Mouse (Mus musculus) thymus, adult 2 months (tissue): Measurements from ENCODE around the gene Ocrl. TPM values are rescaled to one million over a fixed set of nuclear protein-coding genes. Genes with fewer than 3 reads are reported as not detected.

ENCODE experiments used
- DNase-seq: peaks from one replicate; pipeline ENCODE4 v3.0.0; 2021
- H3K27ac ChIP-seq: fragments of 200-500 bp; 2 replicates; pipeline ENCODE4 v1.5.1; 2012; ENCODE audit warnings: low read length, control low read depth; ENCODE audit not compliant: control insufficient read depth, insufficient read depth
- H3K27me3 ChIP-seq: fragments of 200-500 bp; 2 replicates; pipeline ENCODE4 v1.6.1; 2012; ENCODE audit warnings: mild to moderate bottlenecking, low read length, moderate library complexity, mixed read lengths; ENCODE audit not compliant: control insufficient read depth, insufficient read depth
- H3K36me3 ChIP-seq: fragments of 200-500 bp; 2 replicates; pipeline ENCODE4 v1.6.1; 2012; ENCODE audit warnings: mild to moderate bottlenecking, low read length, moderate library complexity; ENCODE audit not compliant: control insufficient read depth, insufficient read depth
- H3K4me1 ChIP-seq: fragments of 200-500 bp; replicated peaks from 2 replicates; pipeline ENCODE4 v1.6.1; 2012; ENCODE audit warnings: low read length; ENCODE audit not compliant: control insufficient read depth, insufficient read depth
- H3K4me3 ChIP-seq: fragments of 200-500 bp; 2 replicates; pipeline ENCODE4 v1.5.1; 2012; ENCODE audit warnings: mild to moderate bottlenecking, low read length, control low read depth, moderate library complexity; ENCODE audit not compliant: control insufficient read depth, insufficient read depth
- CTCF ChIP-seq: fragments of 200-500 bp; IDR thresholded peaks from 2 replicates; pipeline ENCODE4 v1.5.1; 2012; ENCODE audit warnings: mild to moderate bottlenecking, control low read depth, low read length, moderate library complexity, borderline replicate concordance; ENCODE audit not compliant: control insufficient read depth, poor library complexity, insufficient read depth; ENCODE audit errors: extremely low read depth
- POLR2A ChIP-seq: fragments of 200-500 bp; IDR thresholded peaks from 2 replicates; pipeline ENCODE4 v1.6.1; 2012; ENCODE audit warnings: mild to moderate bottlenecking, low read length, control low read depth, moderate library complexity; ENCODE audit not compliant: control insufficient read depth, poor library complexity, insufficient read depth; ENCODE audit errors: extremely low read depth
- WGBS: fragments of 180-500 bp; shearing (Covaris S2); methylation state at CpG from one replicate; pipeline ENCODE4 v1.1.7; 2018; 5-methylcytosine and 5-hydroxymethylcytosine counted together
- polyA plus RNA-seq: library from polyadenylated mRNA; depleted of rRNA; stranded (reverse); fragments of >200 nt; gene quantifications from 2 replicates; pipeline ENCODE4 v1.2.3, GENCODE M21; 2012

Gene Ocrl
- polyA plus RNA-seq, 1 experiment = 8.2 TPM

- Histone ChIP-seq H3K27me3 (no peaks in the 10 kb centered on the region), H3K27ac (no peak overlapping the region), H3K4me3 (no peak overlapping the region), H3K4me1 (no peaks in the 10 kb centered on the region), H3K36me3 (no peaks in the 10 kb centered on the region)
- 95% methylated on average over 3 of the region's 3 CpGs for WGBS
- TF ChIP-seq CTCF (no peak), POLR2A (no peak)
- DNase-seq = no peak
Observed at GRCm38 (mm10) chrX:47970864-47971263, 58.7 kb downstream of the Ocrl start.

GRCm38 (mm10) chrX:47971366-47972128, 59.4 kb downstream of the Ocrl start:
- H3K27me3 ChIP-seq = no peaks in the 10 kb centered on the region
- no peak for TF ChIP-seq POLR2A
- TF ChIP-seq CTCF = no peak
- H3K4me3 ChIP-seq = no peak overlapping the region
- no peak for DNase-seq
- H3K4me1 ChIP-seq = no peaks in the 10 kb centered on the region
- H3K36me3 ChIP-seq = no peaks in the 10 kb centered on the region
- WGBS = 91% methylated on average over 9 of the region's 10 CpGs
- H3K27ac ChIP-seq = no peak overlapping the region

GRCm38 (mm10) chrX:47976551-47976950, 64.4 kb downstream of the Ocrl start:
- DNase-seq = no peak
- Histone ChIP-seq H3K27ac (no peak overlapping the region), H3K4me3 (no peak overlapping the region), H3K4me1 (no peaks in the 10 kb centered on the region), H3K27me3 (no peaks in the 10 kb centered on the region), H3K36me3 (no peaks in the 10 kb centered on the region)
- 38% methylated on average over 4 of the region's 4 CpGs for WGBS
- TF ChIP-seq CTCF (no peak), POLR2A (no peak)

- H3K27ac ChIP-seq = no peak overlapping the region
- 95% methylated on average over 5 of the region's 5 CpGs for WGBS
- TF ChIP-seq POLR2A (no peak), CTCF (no peak)
- H3K27me3 ChIP-seq = no peaks in the 10 kb centered on the region
- H3K36me3 ChIP-seq = no peaks in the 10 kb centered on the region
- H3K4me3 ChIP-seq = no peak overlapping the region
- no peak for DNase-seq
- H3K4me1 ChIP-seq = no peaks in the 10 kb centered on the region
Observed at GRCm38 (mm10) chrX:47977078-47977477, 64.9 kb downstream of the Ocrl start.

- WGBS = under 1% methylated on average over 19 of the region's 19 CpGs
- no peak overlapping the region for H3K27ac ChIP-seq
- H3K27me3 ChIP-seq = no peaks in the 10 kb centered on the region
- no peaks in the 10 kb centered on the region for H3K36me3 ChIP-seq
- peak; percentile 61; the same call in 1 of the 2 replicates for TF ChIP-seq CTCF
- no peak for TF ChIP-seq POLR2A
- peaks cover 2% of the 10 kb centered on the region; the same call in 1 of the 2 replicates for H3K4me1 ChIP-seq
- no peak overlapping the region for H3K4me3 ChIP-seq
- peak; percentile 42 for DNase-seq
Observed at GRCm38 (mm10) chrX:47985000-47985619, 72.9 kb downstream of the Ocrl start.

- no peak for DNase-seq
Observed at GRCm38 (mm10) chrX:47988024-47988423, 75.8 kb downstream of the Ocrl start.

More at GRCm38 (mm10) chrX:47988024-47988423, 75.8 kb downstream of the Ocrl start:
- TF ChIP-seq CTCF (no peak), POLR2A (no peak)
- Histone ChIP-seq H3K36me3 (no peaks in the 10 kb centered on the region), H3K27ac (no peak overlapping the region), H3K4me1 (peaks cover 3% of the 10 kb centered on the region), H3K27me3 (no peaks in the 10 kb centered on the region), H3K4me3 (no peak overlapping the region)
- 72% methylated on average over 8 of the region's 8 CpGs for WGBS
